Mouse (Mus musculus) megakaryocyte, embryonic 14.5 days (primary cell): ENCODE results near the gene Ppp1r15a. TPM values are rescaled to one million over a fixed set of nuclear protein-coding genes. Genes with fewer than 3 reads are reported as not detected.
A peak's percentile ranks its signal among the peaks of the same experiment; 100 is the strongest.

Experiments used
- H3K27me3 ChIP-seq: replicated peaks from 2 replicates; pipeline ENCODE3; 2012; ENCODE audit warnings: inconsistent platforms
- H3K36me3 ChIP-seq: replicated peaks from 2 replicates; pipeline ENCODE3; 2012; ENCODE audit warnings: low read length, inconsistent platforms, mixed read lengths
- H3K4me1 ChIP-seq: 2 replicates; pipeline ENCODE4 v1.6.1; 2012; ENCODE audit warnings: inconsistent platforms
- H3K4me3 ChIP-seq: replicated peaks from 2 replicates; pipeline ENCODE3; 2012; ENCODE audit warnings: moderate library complexity, mild to moderate bottlenecking, inconsistent platforms
- H3K9me3 ChIP-seq: 2 replicates; pipeline ENCODE4 v1.6.1; 2012; ENCODE audit warnings: inconsistent platforms
- FLI1 ChIP-seq: IDR thresholded peaks from 2 replicates; pipeline ENCODE4 v1.6.1; 2012; ENCODE audit warnings: low read length, inconsistent platforms, mixed read lengths
- GATA1 ChIP-seq: IDR thresholded peaks from 3 replicates; pipeline ENCODE4 v1.6.1; 2012; ENCODE audit warnings: mixed read lengths, low read length, inconsistent platforms, borderline replicate concordance
- polyA plus RNA-seq: library from polyadenylated mRNA; stranded (reverse); fragments of >175 nt; gene quantifications from 2 replicates; pipeline ENCODE4 v1.2.3, GENCODE M21; 2012; ENCODE audit warnings: low replicate concordance; ENCODE audit not compliant: insufficient read depth

Ppp1r15a gene
- polyA plus RNA-seq, 1 experiment: 361 TPM

DNA sequence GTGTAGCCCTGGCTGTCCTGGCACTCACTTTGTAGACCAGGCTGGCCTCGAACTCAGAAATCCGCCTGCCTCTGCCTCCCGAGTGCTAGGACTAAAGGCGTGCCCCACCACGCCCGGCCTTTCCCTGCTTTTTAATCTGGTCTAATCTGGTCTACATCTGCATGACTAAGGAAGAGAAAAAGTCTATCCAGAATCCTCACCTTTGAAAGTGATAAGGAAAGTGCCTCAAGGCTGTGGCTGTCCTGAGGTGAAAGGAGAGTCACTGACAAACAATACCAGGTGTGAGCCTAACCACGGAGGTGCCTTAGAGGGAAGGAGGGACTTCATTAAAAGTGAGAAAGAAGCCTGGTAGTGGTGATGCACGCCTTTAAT lies 25.4 kb upstream of the Ppp1r15a start:
- Histone ChIP-seq H3K9me3 (no peaks in the 10 kb centered on the region), H3K36me3 (no peaks in the 10 kb centered on the region), H3K27me3 (peaks cover 46% of the 10 kb centered on the region), H3K4me1 (peaks cover 21% of the 10 kb centered on the region), H3K4me3 (no peak overlapping the region)
- no peak for TF ChIP-seq GATA1
- no peak for TF ChIP-seq FLI1

DNA sequence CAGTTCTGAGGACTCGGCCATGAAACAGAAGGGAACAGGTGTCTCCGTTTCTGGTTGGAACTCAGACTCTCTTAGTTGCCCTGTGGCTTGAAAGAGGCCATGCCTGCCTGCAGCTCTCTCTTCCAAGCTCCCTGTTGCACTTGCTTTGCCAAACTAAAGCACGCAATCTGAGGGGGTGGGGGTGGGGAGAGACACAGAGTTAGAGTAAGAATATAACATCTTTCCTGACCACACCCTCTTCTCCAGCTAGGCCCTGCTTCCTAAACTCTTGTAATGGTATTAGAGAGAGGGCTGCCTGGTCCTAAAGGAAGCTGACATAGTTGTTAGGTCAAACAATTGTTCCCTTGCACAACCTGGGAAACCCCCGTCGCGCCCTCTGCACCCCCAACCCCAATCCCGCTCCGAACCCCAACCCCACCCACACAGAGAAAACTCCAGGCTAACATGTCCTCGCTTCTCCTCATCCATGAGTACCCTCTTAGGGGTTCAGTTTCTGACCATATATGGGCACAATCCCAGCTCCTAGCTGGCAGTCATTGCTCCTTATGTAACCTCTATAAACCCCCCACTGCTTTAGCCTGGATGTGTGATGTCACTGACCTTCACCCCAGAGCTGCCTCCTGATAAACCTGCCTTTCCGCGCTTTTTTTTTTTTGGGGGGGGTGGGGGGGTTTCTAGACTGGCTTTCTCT lies 24.9 kb upstream of the Ppp1r15a start:
- H3K4me1 ChIP-seq: peaks cover 16% of the 10 kb centered on the region
- no peak overlapping the region for H3K4me3 ChIP-seq
- H3K36me3 ChIP-seq: no peaks in the 10 kb centered on the region
- TF ChIP-seq GATA1: no peak
- no peak for TF ChIP-seq FLI1
- H3K9me3 ChIP-seq: no peaks in the 10 kb centered on the region
- peaks cover 46% of the 10 kb centered on the region for H3K27me3 ChIP-seq

DNA sequence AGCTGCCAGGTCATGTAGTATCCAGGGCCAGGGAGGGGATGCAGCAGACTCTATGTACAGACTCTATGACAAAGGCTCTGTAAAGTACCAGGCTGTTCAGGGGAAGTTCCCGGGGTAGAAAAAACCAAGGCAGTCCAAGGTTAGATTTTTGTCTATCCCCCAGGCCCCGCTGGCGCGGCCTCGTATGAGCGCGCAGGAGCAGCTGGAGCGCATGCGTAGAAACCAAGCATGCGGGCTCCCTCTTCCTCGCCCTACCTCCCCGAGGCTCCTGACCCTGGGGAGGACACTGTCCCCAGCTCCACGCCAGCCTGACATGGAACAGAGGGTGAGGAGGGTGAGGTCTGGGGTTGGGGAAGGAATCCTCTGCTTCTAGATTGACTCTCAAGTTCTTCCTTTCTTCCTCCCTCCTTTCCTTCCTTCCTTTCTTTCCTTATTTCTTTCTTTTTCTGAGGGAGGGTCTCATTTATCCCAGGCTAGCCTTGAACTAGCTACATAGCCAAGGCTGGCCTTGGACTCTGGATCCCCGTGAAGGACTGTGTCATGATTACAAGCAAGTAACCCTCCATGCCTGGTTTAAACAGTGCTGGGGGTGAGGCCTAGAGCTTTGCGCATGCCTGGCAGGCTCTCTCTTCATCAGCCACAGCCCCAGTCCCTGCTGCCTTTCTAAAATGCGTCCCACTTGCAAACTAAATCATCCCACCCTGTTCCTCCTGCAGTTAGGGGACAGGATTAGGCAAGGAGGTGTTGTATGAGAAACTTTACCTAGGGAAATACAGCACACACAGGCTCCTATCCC lies 23.8 kb upstream of the Ppp1r15a start:
- no peaks in the 10 kb centered on the region for H3K36me3 ChIP-seq
- no peaks in the 10 kb centered on the region for H3K9me3 ChIP-seq
- no peak overlapping the region for H3K4me3 ChIP-seq
- no peak for TF ChIP-seq FLI1
- TF ChIP-seq GATA1: no peak
- peaks cover 14% of the 10 kb centered on the region for H3K4me1 ChIP-seq
- H3K27me3 ChIP-seq: peaks cover 45% of the 10 kb centered on the region

DNA sequence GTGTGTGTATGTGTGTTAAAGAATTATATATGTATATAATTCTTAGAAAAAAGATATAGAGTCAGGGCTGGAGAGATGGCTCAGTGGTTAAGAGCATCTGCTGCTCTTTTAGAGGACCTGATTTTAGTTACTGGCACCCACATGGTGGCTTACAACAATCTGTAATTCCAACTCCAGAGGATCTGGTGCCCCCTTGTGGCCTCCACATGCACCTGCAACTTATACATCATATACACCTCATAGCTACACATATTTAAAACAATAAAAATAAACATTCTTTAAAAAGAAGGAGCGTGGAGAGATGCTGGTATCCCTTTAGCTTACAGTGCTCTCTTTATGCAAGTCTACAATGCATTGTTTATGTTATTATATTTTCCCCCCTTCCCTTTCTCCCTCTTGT lies 18.5 kb upstream of the Ppp1r15a start:
- no peak overlapping the region for H3K4me3 ChIP-seq
- TF ChIP-seq FLI1 (no peak), GATA1 (no peak)
- no peaks in the 10 kb centered on the region; the same call in 1 of the 2 replicates for H3K4me1 ChIP-seq
- peaks cover 8% of the 10 kb centered on the region for H3K9me3 ChIP-seq
- H3K36me3 ChIP-seq: no peaks in the 10 kb centered on the region
- peaks cover 33% of the 10 kb centered on the region for H3K27me3 ChIP-seq

DNA sequence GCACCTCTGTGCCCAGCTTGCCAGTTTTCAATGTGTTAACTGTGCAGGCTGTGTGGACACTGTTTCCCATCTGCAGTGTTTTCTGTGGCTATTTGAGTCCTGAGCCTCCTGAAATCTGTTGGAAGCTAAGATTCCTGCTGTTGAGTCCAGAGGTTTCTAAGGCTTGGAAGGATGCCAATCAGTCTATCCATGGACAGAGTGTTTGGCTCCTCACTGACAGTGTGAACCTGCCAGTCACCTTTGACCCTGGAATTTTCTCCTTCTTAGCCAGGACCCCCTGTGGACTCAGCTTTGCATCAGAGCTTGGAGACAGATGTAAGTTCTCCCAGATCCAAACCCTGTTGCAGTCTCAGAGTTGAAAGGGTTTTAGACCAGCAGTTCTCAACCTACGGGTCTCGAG lies 14.1 kb upstream of the Ppp1r15a start:
- no peak overlapping the region for H3K4me3 ChIP-seq
- H3K9me3 ChIP-seq: peaks cover 12% of the 10 kb centered on the region
- no peak for TF ChIP-seq FLI1
- TF ChIP-seq GATA1: no peak
- H3K27me3 ChIP-seq: peaks cover 28% of the 10 kb centered on the region
- peaks cover 17% of the 10 kb centered on the region for H3K4me1 ChIP-seq
- H3K36me3 ChIP-seq: no peaks in the 10 kb centered on the region

DNA sequence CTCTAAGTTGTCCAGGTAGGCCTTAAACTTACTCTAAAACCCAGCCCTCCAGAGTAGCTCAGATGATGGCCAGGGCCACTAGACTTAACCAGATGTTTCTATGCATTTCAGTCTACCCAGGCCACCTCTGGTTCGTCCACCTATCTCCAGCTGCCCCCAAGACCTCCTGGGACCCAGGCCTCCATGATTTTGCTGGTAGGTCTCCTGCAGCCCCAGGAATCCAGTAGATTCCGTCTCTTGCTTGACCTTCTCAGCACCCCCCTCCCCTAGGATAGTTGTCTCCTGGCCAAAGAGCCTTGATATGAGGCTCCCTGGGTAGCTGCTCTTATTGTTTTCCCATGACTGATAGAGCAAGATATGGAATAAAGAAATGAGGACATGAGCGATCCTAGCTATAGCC lies 13.0 kb upstream of the Ppp1r15a start:
- TF ChIP-seq FLI1: no peak
- TF ChIP-seq GATA1: no peak
- H3K4me3 ChIP-seq: no peak overlapping the region
- no peaks in the 10 kb centered on the region for H3K36me3 ChIP-seq
- H3K27me3 ChIP-seq: peaks cover 33% of the 10 kb centered on the region
- peaks cover 22% of the 10 kb centered on the region for H3K4me1 ChIP-seq
- peaks cover 8% of the 10 kb centered on the region for H3K9me3 ChIP-seq

DNA sequence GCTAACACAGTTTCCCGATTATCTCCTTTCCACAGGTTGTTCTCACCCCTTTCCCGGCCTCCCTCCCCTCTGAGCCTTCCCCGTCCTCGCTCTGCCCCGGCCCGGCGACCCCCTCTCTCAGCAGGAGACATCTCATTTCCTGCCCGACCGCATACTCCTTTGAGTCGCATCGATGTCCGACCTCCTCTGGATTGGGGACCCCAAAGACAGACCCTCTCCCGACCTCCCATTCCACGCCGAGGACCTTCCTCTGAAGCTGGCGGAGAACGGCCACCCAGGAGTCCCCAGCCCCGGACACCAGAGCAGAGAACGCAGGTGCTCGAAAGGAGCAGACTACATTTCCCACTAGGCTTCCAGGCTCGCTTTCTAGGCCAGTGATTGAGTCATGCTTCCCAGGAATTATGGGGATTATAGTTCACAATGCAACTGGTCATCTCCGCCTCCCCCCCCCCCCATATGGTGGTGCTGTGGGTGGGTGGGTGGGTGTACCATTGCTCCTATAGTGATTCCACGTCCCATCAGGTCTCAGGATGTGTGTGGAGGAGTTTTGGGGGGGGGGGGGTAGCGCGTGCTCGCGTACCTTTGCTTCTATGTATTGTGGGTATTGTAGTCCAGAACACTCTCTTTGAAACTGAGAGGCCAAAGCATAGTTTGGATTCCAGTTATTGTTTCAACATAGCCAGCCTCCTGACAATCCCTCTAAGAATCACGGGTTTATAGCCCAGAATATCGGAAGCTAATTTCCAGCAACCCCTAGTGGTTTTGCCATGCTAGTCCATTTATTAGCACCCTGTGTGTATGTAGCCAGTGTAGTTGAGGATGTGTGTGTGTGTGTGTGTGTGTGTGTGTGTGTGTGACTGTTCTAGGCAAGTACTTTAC lies 12.3 kb upstream of the Ppp1r15a start:
- Histone ChIP-seq H3K4me3 (peak overlapping the region; percentile 86), H3K9me3 (peaks cover 4% of the 10 kb centered on the region), H3K4me1 (peaks cover 22% of the 10 kb centered on the region), H3K36me3 (no peaks in the 10 kb centered on the region), H3K27me3 (peaks cover 34% of the 10 kb centered on the region)
- TF ChIP-seq FLI1: no peak
- no peak for TF ChIP-seq GATA1

DNA sequence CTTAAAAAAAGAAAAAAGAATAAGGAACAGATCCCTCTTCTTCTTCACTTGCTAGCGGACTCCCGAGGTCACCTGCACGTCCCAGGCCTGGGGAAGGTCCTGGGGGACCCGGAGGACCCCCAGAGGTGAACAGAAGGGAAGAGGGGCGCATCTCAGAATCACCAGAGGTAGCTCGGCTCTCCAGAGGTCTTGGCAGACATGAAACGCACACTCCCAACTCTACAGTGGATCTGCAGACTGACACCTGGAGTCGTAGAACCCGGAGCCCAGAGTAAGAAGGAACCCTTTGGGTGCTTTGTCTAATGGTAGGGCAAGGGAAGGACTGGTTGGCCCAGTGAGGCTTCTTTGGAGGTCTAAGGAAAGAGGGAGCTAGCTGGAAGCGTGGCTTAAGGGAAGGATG lies 11.5 kb upstream of the Ppp1r15a start:
- Histone ChIP-seq H3K4me3 (peak overlapping the region; percentile 86), H3K4me1 (peaks cover 22% of the 10 kb centered on the region)

DNA sequence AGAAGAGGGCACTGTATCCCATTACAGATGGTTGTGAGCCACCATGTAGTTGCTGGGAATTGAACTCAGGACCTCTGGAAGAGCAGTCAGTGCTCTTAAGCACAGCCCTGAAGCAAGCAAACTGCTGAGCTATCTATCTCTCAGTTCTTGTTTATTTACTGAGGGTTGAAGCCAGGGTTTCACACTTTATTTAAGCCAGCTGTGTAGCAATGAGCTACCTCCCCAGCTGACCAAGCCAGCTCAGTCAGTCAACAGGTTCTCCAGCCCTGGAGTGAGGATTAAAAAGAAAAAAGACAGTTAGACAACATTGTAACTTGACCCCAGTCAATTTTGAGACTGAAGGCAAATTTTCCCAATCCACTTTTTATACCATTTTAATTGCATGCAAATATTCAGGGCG lies 9.6 kb upstream of the Ppp1r15a start:
- Histone ChIP-seq H3K4me1 (peaks cover 23% of the 10 kb centered on the region), H3K27me3 (peaks cover 33% of the 10 kb centered on the region), H3K36me3 (no peaks in the 10 kb centered on the region), H3K4me3 (no peak overlapping the region), H3K9me3 (peaks cover 4% of the 10 kb centered on the region)
- TF ChIP-seq FLI1: no peak
- no peak for TF ChIP-seq GATA1

More for the DNA sequence above, 11.5 kb upstream of the Ppp1r15a start:
- H3K27me3 ChIP-seq: peaks cover 35% of the 10 kb centered on the region
- no peaks in the 10 kb centered on the region for H3K36me3 ChIP-seq
- peaks cover 4% of the 10 kb centered on the region for H3K9me3 ChIP-seq
- no peak for TF ChIP-seq FLI1
- TF ChIP-seq GATA1: no peak

DNA sequence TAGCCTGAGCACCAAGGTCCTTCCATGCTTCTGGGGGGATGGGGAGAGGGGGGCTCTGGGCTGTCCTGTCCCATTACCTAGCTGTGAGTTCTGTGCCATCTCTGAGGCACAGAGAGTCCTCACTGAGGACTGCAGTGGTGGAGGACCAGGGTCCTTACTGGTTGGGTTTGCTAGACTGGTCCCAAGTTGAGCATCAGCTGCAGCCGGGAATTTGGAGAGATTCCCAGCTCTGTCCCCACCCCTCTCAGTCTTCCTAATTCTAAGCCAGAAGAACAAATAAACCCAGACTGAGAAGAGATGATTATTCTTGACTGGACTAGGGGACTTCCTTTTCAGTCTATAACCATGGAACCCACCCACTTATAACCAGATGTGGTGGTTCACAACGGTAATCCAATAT lies 4.6 kb upstream of the Ppp1r15a start:
- H3K27me3 ChIP-seq: peaks cover 21% of the 10 kb centered on the region
- TF ChIP-seq GATA1 (no peak), FLI1 (no peak)
- no peaks in the 10 kb centered on the region for H3K36me3 ChIP-seq

More for the DNA sequence above, 4.6 kb upstream of the Ppp1r15a start:
- no peaks in the 10 kb centered on the region for H3K9me3 ChIP-seq
- peaks cover 42% of the 10 kb centered on the region for H3K4me1 ChIP-seq
- no peak overlapping the region for H3K4me3 ChIP-seq
